Mouse (Mus musculus): ENCODE data around the gene Krt80. TPM values are rescaled to one million over a fixed set of nuclear protein-coding genes. Genes with fewer than 3 reads are reported as not detected.

Krt80 gene
- polyA plus RNA-seq (2012; rRNA removed), result 14.2 and 14.7 TPM in 2 replicates

DNA sequence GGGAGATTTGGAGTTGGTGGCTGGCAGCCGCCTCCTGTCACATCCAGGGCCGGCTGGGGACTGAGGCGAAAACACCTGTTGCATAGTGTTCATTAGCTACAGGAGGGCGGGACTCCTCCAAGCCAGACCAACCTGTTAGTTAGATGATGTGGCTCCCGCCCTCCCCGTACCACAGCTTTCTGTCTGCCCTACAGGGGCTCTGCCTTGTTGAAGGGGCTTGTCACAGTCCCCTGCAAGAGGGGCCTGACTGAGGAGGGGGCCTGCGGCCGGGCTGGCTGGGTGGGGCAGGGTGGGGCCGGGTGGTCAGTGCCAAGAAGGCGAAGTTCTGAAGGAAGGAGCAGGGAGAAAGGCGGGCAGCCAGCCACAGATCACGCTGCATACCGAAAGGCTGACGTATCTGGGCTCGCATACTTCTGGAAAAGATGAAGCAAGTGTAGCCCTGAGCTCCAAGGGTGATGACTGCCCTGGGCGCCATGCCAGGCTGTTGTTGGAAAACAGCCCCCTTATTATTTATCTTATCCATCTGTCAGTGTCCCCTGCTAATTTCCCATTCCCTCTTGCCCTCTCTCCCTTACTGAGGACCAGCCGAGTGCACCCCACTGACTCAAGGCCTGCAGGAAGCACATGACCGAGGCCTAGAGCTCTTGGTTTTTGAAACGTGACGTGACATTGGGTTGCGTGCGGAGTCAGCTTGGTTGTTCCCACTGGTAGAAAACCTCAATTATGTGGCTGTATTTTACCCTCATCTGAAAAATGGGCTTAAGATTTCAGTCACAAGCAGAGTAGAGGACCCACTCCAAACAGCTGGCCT lies at the start of gene Krt80:
Gene Krt80, minus strand, starts transcription at position 62 of the 811 bp plus-strand sequence.
- Histone ChIP-seq H3K36me3 (ENCODE audit: control insufficient read depth, insufficient read depth, low read length) (no peaks in the 10 kb centered on the region), H3K4me3 (ENCODE audit: insufficient read depth, low read depth, low read length) (no peak within 1 kb of the TSS), H3K27me3 (replicated peaks; ENCODE audit: control insufficient read depth, insufficient read depth, low read length) (no peaks in the 10 kb centered on the region), H3K4me1 (ENCODE audit: control insufficient read depth, insufficient read depth, low read length) (peaks cover 20% of the 10 kb centered on the region), H3K27ac (ENCODE audit: insufficient read depth, low read depth, low read length) (peak within 1 kb of the TSS; percentile 58)
- no peak for TF ChIP-seq POLR2A (IDR thresholded peaks at IDR 0.05; ENCODE audit: low read depth, low read length)
- TF ChIP-seq CTCF (conservative IDR thresholded peaks at IDR 0.05; ENCODE audit: insufficient read depth, insufficient read length, low read depth, low read length), result no peak
- DNase-seq, result peak; percentile 91
- WGBS, result 65% methylated on average over 22 of the region's 22 CpGs

DNA sequence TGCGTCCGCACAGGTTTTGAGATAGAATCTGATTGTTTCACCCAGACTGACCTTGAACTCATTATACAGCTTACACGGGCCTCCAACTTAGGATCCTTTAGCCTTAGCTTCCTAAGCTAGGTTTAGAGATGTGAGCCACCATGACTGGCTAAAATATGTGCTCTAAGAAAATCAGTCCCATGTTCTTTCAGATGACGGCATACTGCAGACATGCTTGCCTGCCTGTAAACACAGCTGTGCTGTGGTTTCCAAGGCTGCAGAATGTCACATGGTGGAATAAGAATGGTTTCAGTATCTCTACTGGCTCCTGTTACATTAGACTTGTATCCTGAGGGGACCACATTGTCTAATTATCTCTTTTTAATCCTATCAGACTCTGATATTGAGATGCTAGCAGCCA lies 49.0 kb upstream of the Krt80 start:
- H3K27ac ChIP-seq (ENCODE audit: insufficient read depth, low read depth, low read length), result no peak overlapping the region
- H3K36me3 ChIP-seq (ENCODE audit: control insufficient read depth, insufficient read depth, low read length), result no peaks in the 10 kb centered on the region
- DNase-seq, result no peak
- H3K4me3 ChIP-seq (ENCODE audit: insufficient read depth, low read depth, low read length), result no peak overlapping the region
- H3K4me1 ChIP-seq (ENCODE audit: control insufficient read depth, insufficient read depth, low read length), result no peaks in the 10 kb centered on the region; the same call in 1 of the 2 replicates
- 79% methylated on average over 4 of the region's 4 CpGs for WGBS
- TF ChIP-seq POLR2A (IDR thresholded peaks at IDR 0.05; ENCODE audit: low read depth, low read length) (no peak), CTCF (conservative IDR thresholded peaks at IDR 0.05; ENCODE audit: insufficient read depth, insufficient read length, low read depth, low read length) (no peak)
- H3K27me3 ChIP-seq (replicated peaks; ENCODE audit: control insufficient read depth, insufficient read depth, low read length), result no peaks in the 10 kb centered on the region

DNA sequence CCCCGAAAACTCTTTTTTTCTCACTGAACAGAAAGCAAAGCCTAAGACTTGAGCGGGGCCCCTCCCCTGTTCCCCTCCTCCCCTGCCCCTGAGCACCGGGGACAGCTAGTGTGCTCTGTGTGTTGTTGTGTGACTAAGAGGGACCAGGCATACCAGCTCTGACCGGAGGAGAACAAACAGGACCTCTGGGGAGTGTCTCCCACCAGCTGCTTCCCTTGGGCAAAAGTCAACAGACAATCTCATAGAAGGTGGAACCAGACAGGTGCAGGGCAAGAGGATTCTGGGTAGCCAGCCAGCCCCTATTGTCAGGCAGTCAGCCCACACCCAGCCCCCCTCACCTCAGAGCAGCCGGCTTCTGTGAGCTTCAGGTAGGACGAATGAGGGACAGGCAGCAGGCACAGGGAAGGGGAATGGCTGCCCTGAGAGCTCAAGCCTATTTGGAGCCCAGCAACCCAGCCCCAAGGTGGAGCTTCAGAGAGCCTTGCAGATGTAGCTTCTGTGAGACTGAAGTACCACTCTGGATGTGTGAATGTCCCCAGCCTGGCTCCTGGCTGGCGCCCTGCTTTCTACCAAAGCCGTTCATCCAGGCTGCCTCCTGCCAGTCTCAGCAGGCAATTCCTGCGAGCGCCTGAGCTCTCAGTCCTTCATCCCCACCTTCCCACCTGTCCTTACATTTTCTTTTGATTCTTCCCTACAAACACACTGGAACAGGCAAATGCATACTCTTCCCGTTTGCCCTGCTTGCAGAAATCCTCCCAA lies 45.0 kb upstream of the Krt80 start:
- H3K27me3 ChIP-seq (replicated peaks; ENCODE audit: control insufficient read depth, insufficient read depth, low read length), result no peaks in the 10 kb centered on the region
- no peak overlapping the region for H3K4me3 ChIP-seq (ENCODE audit: insufficient read depth, low read depth, low read length)
- TF ChIP-seq CTCF (conservative IDR thresholded peaks at IDR 0.05; ENCODE audit: insufficient read depth, insufficient read length, low read depth, low read length), result no peak
- TF ChIP-seq POLR2A (IDR thresholded peaks at IDR 0.05; ENCODE audit: low read depth, low read length), result no peak
- H3K4me1 ChIP-seq (ENCODE audit: control insufficient read depth, insufficient read depth, low read length), result peaks cover 3% of the 10 kb centered on the region; the same call in 1 of the 2 replicates
- H3K36me3 ChIP-seq (ENCODE audit: control insufficient read depth, insufficient read depth, low read length), result no peaks in the 10 kb centered on the region
- H3K27ac ChIP-seq (ENCODE audit: insufficient read depth, low read depth, low read length), result no peak overlapping the region
- 53% methylated on average over 11 of the region's 11 CpGs for WGBS
- DNase-seq, result peak; percentile 2

DNA sequence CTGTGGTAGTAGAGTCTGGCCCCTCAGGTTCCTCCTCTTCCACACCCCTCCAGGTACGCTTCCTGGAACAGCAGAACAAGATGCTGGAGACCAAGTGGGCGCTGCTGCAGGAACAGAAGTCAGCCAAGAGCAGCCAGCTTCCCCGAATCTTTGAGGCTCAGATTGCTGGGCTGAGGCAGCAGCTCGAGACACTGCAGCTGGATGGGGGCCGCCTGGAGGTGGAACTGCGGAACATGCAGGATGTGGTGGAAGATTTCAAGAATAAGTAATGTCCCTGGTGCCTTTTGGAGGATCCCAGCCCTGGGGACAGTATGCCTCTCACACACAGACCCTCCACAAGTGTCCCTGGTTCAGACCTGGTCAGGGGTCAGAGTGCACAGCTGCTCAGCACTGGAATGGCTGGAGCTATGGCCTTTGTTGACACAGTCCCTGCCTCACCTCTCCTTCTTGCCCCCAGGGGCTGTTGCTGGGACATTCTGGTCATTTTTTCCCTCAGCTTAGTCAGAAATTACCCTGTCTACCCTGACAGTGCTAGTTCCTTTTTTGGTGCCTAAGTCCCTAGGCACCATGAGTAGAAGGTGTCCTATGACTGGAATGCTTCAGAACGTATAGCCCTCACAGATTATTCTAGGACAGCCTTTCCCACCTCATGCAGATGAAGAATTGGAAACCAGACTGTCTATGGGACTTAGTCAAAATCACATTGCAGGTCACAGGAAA lies 44.1 kb upstream of the Krt80 start:
- Histone ChIP-seq H3K27me3 (replicated peaks; ENCODE audit: control insufficient read depth, insufficient read depth, low read length) (no peaks in the 10 kb centered on the region), H3K4me1 (ENCODE audit: control insufficient read depth, insufficient read depth, low read length) (peaks cover 3% of the 10 kb centered on the region; the same call in 1 of the 2 replicates), H3K4me3 (ENCODE audit: insufficient read depth, low read depth, low read length) (0 out of 2 replicates have a peak overlapping the region, but pooled peaks have one; percentile 55), H3K36me3 (ENCODE audit: control insufficient read depth, insufficient read depth, low read length) (no peaks in the 10 kb centered on the region), H3K27ac (ENCODE audit: insufficient read depth, low read depth, low read length) (0 out of 2 replicates have a peak overlapping the region, but pooled peaks have one; percentile 6)
- WGBS, result 49% methylated on average over 7 of the region's 7 CpGs
- TF ChIP-seq POLR2A (IDR thresholded peaks at IDR 0.05; ENCODE audit: low read depth, low read length), result no peak
- no peak for TF ChIP-seq CTCF (conservative IDR thresholded peaks at IDR 0.05; ENCODE audit: insufficient read depth, insufficient read length, low read depth, low read length)
- peak; percentile 31 for DNase-seq

DNA sequence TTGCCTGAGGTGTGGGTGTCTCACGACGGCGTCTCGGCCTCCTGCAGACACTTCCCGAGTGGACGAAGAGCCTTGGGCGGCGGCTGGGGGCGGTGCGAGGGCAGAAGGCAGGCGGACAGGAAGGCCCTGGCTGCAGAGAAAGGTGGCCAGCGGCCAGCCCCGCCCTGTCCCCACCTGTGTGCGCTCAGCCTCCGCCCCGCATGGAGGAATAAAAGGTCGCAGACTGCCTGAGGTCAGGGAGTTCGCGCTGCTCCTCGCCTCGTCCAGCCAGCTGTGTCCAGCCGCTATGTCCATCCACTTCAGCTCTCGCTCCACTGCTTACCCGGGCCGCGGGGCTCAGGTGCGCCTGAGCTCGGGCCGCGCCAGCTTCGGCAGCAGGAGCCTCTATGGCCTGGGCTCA lies 42.2 kb upstream of the Krt80 start:
- DNase-seq, result peak; percentile 83
- TF ChIP-seq CTCF (conservative IDR thresholded peaks at IDR 0.05; ENCODE audit: insufficient read depth, insufficient read length, low read depth, low read length) (no peak), POLR2A (IDR thresholded peaks at IDR 0.05; ENCODE audit: low read depth, low read length) (peak; percentile 51)
- peaks cover 3% of the 10 kb centered on the region; the same call in 1 of the 2 replicates for H3K4me1 ChIP-seq (ENCODE audit: control insufficient read depth, insufficient read depth, low read length)
- peak overlapping the region; percentile 59 for H3K4me3 ChIP-seq (ENCODE audit: insufficient read depth, low read depth, low read length)
- no peaks in the 10 kb centered on the region for H3K27me3 ChIP-seq (replicated peaks; ENCODE audit: control insufficient read depth, insufficient read depth, low read length)
- 19% methylated on average over 31 of the region's 31 CpGs for WGBS
- peak overlapping the region; percentile 97 for H3K27ac ChIP-seq (ENCODE audit: insufficient read depth, low read depth, low read length)
- no peaks in the 10 kb centered on the region for H3K36me3 ChIP-seq (ENCODE audit: control insufficient read depth, insufficient read depth, low read length)

DNA sequence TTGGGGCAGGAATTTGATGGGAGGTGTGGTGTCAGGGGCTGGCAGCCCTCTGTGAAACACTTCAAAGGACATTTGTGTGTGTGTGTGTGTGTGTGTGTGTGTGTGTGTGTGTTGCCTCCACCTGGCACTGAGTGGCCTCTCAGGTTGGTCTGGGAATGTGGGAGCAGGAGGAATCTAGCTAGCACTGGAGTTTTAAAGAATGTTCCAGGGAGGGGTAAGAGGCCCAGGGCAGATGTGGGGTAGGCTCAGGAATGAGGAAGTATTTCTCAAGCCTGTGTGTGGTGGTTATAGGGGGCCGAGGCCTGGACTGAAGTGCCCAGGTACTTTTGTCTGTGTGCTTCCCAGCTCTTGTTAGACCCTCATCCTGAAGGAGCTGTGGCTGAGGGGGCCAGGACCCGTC lies 40.8 kb upstream of the Krt80 start, which contains the start of gene Krt7:
Gene Krt7, plus strand, starts transcription at position 269 of the 400 bp plus-strand sequence.
- DNase-seq, result peak; percentile 77
- TF ChIP-seq CTCF (conservative IDR thresholded peaks at IDR 0.05; ENCODE audit: insufficient read depth, insufficient read length, low read depth, low read length) (no peak), POLR2A (IDR thresholded peaks at IDR 0.05; ENCODE audit: low read depth, low read length) (peak; percentile 18)
- peaks cover 3% of the 10 kb centered on the region; the same call in 1 of the 2 replicates for H3K4me1 ChIP-seq (ENCODE audit: control insufficient read depth, insufficient read depth, low read length)
- WGBS, result 32% methylated on average over 2 of the region's 2 CpGs
- no peaks in the 10 kb centered on the region for H3K27me3 ChIP-seq (replicated peaks; ENCODE audit: control insufficient read depth, insufficient read depth, low read length)
- peak within 1 kb of the TSS; percentile 97 for H3K27ac ChIP-seq (ENCODE audit: insufficient read depth, low read depth, low read length)
- no peaks in the 10 kb centered on the region for H3K36me3 ChIP-seq (ENCODE audit: control insufficient read depth, insufficient read depth, low read length)
- peak within 1 kb of the TSS; percentile 59 for H3K4me3 ChIP-seq (ENCODE audit: insufficient read depth, low read depth, low read length)

All from kidney, adult 2 months (tissue).